ENCODE assay signal across 11 mouse cellular contexts in the genomic region with DNA sequence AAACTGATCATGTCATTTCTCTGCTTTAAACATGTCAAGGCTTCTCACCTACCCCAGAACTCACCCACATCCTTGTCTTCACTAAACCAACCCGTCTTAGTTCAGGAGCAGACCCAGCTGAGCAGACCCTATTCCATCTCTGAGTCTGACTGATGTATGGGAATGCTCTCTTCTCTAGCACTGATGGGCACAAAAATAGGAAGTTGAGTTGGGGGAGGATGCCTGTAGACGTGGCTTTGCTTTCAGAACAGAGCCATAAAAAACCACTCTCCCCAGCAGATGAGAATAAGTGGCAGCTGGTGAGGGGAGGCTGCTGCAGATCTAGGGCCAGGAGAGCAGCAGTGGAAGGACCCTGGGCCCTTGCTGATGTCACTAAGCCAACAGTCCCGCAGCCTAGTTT.
"Had no signal": no experiment of that assay in that cellular context is flagged by ENCODE, and none has a peak within 500 bp of the region (broad histone marks: within the 10 kb centered on the region; RNA-seq: fewer than 3 reads in every experiment).

No protein-coding gene starts in this region.

- DNase-seq: liver, postnatal 0 days; lung, adult 2 months; lung, postnatal 14 days; lung, postnatal 36 days; right cerebral cortex, postnatal 14 days; thymus, adult 2 months; thymus, postnatal 25 days; thymus, postnatal 4 days had no signal

- ATAC-seq: liver, postnatal 0 days; lung, postnatal 0 days; midbrain, embryonic 13.5 days; midbrain, embryonic 15.5 days had no signal
